ENCODE assay signal across 21 mouse cellular contexts in genomic region chr12:89284412-89284811, GRCm38 (mm10).
DNase-seq lines count a peak whose midpoint lies in the region; ATAC-seq lines count a peak whose summit lies in the region.
"Had no signal": no experiment of that assay in that cellular context is flagged by ENCODE, and none has a peak within 500 bp of the region (broad histone marks: within the 10 kb centered on the region; RNA-seq: fewer than 3 reads in every experiment).

No protein-coding gene starts in this region.

- no peak for DNase-seq in frontal cortex, postnatal 14 days (ENCODE audit: low spot score in 2 of 2)
- peak; percentile 19 for DNase-seq in right cerebral cortex, adult 18-20 months
- DNase-seq in right cerebral cortex, postnatal 25 days, result no peak
- no peak for DNase-seq in ovary, postnatal 14 days (ENCODE audit: low spot score)
- DNase-seq: adrenal gland, adult 8-10 months; adrenal gland, postnatal 14 days; adrenal gland, postnatal 36 days; B cell, adult 2 months; cerebellum, adult 11 months; cerebellum, adult 18-20 months; cerebellum, adult 8-10 months; cerebellum, adult 9-11 months; cerebellum, postnatal 14 days; cerebellum, postnatal 36 days; embryo, embryonic 11 days had no signal

- ATAC-seq in frontal cortex, adult (ENCODE audit: low TSS enrichment), result peak; percentile 80
- ATAC-seq: activated CD4-positive, CD25-positive, alpha-beta regulatory T cell, adult 4 months; CD4-positive, CD25-positive, alpha-beta regulatory T cell, adult 4 months; forebrain, embryonic 14.5 days; forebrain, embryonic 16.5 days; Patski had no signal
